In the genomic region with DNA sequence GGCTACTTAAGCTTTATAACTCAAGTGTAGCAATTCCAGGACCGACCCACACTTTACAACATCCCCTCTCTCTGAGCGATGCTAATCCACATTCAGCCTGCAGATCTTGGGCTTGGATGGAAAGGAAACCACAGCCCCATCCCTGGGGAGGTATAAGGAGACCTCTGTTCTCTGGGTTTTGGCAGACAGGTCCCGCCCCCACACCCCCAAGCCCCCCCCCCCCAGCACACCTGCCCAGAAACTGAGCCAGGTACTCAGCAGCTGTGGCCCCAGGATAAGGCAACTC, we compare ENCODE assay signal across 12 mouse cellular contexts.
DNase-seq lines count a peak whose midpoint lies in the region; ATAC-seq and TF ChIP-seq lines count a peak whose summit lies in the region.
"Had no signal": no experiment of that assay in that cellular context is flagged by ENCODE, and none has a peak within 500 bp of the region (broad histone marks: within the 10 kb centered on the region; RNA-seq: fewer than 3 reads in every experiment).

No protein-coding gene starts in this region.

- H3K4me2 ChIP-seq in heart, embryonic 13.5 days: peak overlapping the region; percentile 77
- H3K4me2 ChIP-seq in hindbrain, embryonic 12.5 days (replicated peaks): peak overlapping the region; percentile 66
- H3K4me2 ChIP-seq in limb, embryonic 15.5 days: peak overlapping the region; percentile 26; the same call in 1 of the 2 replicates

- no peak for ATAC-seq in heart, embryonic 13.5 days (ENCODE audit: extremely low read depth, insufficient number of reproducible peaks, low FRiP score, low TSS enrichment)
- ATAC-seq in hindbrain, embryonic 12.5 days (ENCODE audit: low FRiP score): no peak
- ATAC-seq in limb, embryonic 15.5 days (ENCODE audit: insufficient number of reproducible peaks, low FRiP score, low TSS enrichment, low read depth): peak; percentile 62
- ATAC-seq: inflammation-experienced regulatory T-cells, adult 6 months had no signal

- peak overlapping the region; percentile 73 for H3K4me3 ChIP-seq in heart, embryonic 13.5 days
- peak overlapping the region; percentile 31 for H3K4me3 ChIP-seq in ES-Bruce4 (ENCODE audit: low read depth, low read length)
- H3K4me3 ChIP-seq in hindbrain, embryonic 12.5 days: no peak overlapping the region
- no peak overlapping the region for H3K4me3 ChIP-seq in limb, embryonic 15.5 days

- 35% methylated on average over 3 of the region's 3 CpGs for WGBS in heart, embryonic 13.5 days
- 27% methylated on average over 3 of the region's 3 CpGs for WGBS in hindbrain, embryonic 12.5 days
- 12% methylated on average over 3 of the region's 3 CpGs for WGBS in limb, embryonic 15.5 days

- peak overlapping the region; percentile 90 for H3K9ac ChIP-seq in heart, embryonic 13.5 days
- no peak overlapping the region for H3K9ac ChIP-seq in ES-Bruce4 (ENCODE audit: low read depth, poor library complexity, severe bottlenecking)
- H3K9ac ChIP-seq in hindbrain, embryonic 12.5 days: peak overlapping the region; percentile 38; the same call in 1 of the 2 replicates
- no peak overlapping the region for H3K9ac ChIP-seq in limb, embryonic 15.5 days

- DNase-seq in heart, postnatal 4 days: no peak
- DNase-seq in right cerebral cortex, adult 2 months (ENCODE audit: low spot score in 2 of 2): no peak
- DNase-seq in frontal cortex, postnatal 25 days (ENCODE audit: low spot score in 2 of 2): no peak
- DNase-seq in gastrocnemius, postnatal 10 days: no peak
- DNase-seq: lung, postnatal 14 days; right cerebral cortex, postnatal 4 days; thymus, adult 18-20 months had no signal

- peaks cover 88% of the 10 kb centered on the region for H3K4me1 ChIP-seq in heart, embryonic 13.5 days
- peaks cover 5% of the 10 kb centered on the region for H3K4me1 ChIP-seq in ES-Bruce4 (ENCODE audit: control insufficient read depth, insufficient read depth, low read length)
- peaks cover 57% of the 10 kb centered on the region for H3K4me1 ChIP-seq in hindbrain, embryonic 12.5 days
- H3K4me1 ChIP-seq in limb, embryonic 15.5 days: peaks cover 48% of the 10 kb centered on the region

- H3K27me3 ChIP-seq in heart, embryonic 13.5 days (replicated peaks): no peaks in the 10 kb centered on the region
- H3K27me3 ChIP-seq in ES-Bruce4 (ENCODE audit: control insufficient read depth, insufficient read depth, low read length, poor library complexity, severe bottlenecking): no peaks in the 10 kb centered on the region
- peaks cover 18% of the 10 kb centered on the region for H3K27me3 ChIP-seq in hindbrain, embryonic 12.5 days
- peaks cover 8% of the 10 kb centered on the region; the same call in 1 of the 2 replicates for H3K27me3 ChIP-seq in limb, embryonic 15.5 days

- no peak for TF ChIP-seq EP300 in ES-Bruce4 (IDR thresholded peaks at IDR 0.05; ENCODE audit: insufficient read depth, low read depth, low read length)

- peak overlapping the region; percentile 84; the same call in 1 of the 2 replicates for H3K27ac ChIP-seq in heart, embryonic 13.5 days (replicated peaks)
- peak overlapping the region; percentile 42; the same call in 1 of the 2 replicates for H3K27ac ChIP-seq in ES-Bruce4 (ENCODE audit: insufficient read depth, low read length)
- H3K27ac ChIP-seq in hindbrain, embryonic 12.5 days: no peak overlapping the region
- H3K27ac ChIP-seq in limb, embryonic 15.5 days: no peak overlapping the region

- H3K9me3 ChIP-seq in heart, embryonic 13.5 days: no peaks in the 10 kb centered on the region
- no peaks in the 10 kb centered on the region for H3K9me3 ChIP-seq in ES-Bruce4 (replicated peaks; ENCODE audit: control insufficient read depth, insufficient read depth, low read length, poor library complexity, severe bottlenecking)
- no peaks in the 10 kb centered on the region for H3K9me3 ChIP-seq in hindbrain, embryonic 12.5 days (replicated peaks)
- H3K9me3 ChIP-seq in limb, embryonic 15.5 days: no peaks in the 10 kb centered on the region

- TF ChIP-seq CTCF in ES-Bruce4 (IDR thresholded peaks at IDR 0.05; ENCODE audit: low read depth, low read length): no peak

- H3K36me3 ChIP-seq in heart, embryonic 13.5 days: peaks cover 30% of the 10 kb centered on the region
- H3K36me3 ChIP-seq in ES-Bruce4 (ENCODE audit: control insufficient read depth, insufficient read depth, low read length, poor library complexity, severe bottlenecking): no peaks in the 10 kb centered on the region
- H3K36me3 ChIP-seq in hindbrain, embryonic 12.5 days: no peaks in the 10 kb centered on the region
- H3K36me3 ChIP-seq in limb, embryonic 15.5 days: no peaks in the 10 kb centered on the region

- TF ChIP-seq POLR2A in ES-Bruce4 (IDR thresholded peaks at IDR 0.05; ENCODE audit: insufficient read depth, low read length): no peak

Comparison
In these comparisons a context has a peak if more than half of its experiments do, and no peak if none do; other contexts are left out.
1. H3K27ac ChIP-seq: peak in heart, embryonic 13.5 days (single experiment) and ES-Bruce4 (single experiment); none in hindbrain, embryonic 12.5 days (single experiment) and limb, embryonic 15.5 days (single experiment).
2. H3K4me2 ChIP-seq: peak in every context shown above with its lines; median percentile 77 in heart, embryonic 13.5 days; 66 in hindbrain, embryonic 12.5 days; 26 in limb, embryonic 15.5 days.
3. H3K4me3 ChIP-seq: peak in heart, embryonic 13.5 days (single experiment) and ES-Bruce4 (single experiment); none in hindbrain, embryonic 12.5 days (single experiment) and limb, embryonic 15.5 days (single experiment).
4. H3K9ac ChIP-seq: peak in heart, embryonic 13.5 days (single experiment) and hindbrain, embryonic 12.5 days (single experiment); none in ES-Bruce4 (single experiment) and limb, embryonic 15.5 days (single experiment).